In genomic region chr2:114013846-114014245, GRCm38 (mm10) we compare ENCODE assay signal across 8 mouse cellular contexts. TPM values are rescaled to one million over a fixed set of nuclear protein-coding genes. Genes with fewer than 3 reads are reported as not detected.
DNase-seq lines count a peak whose midpoint lies in the region; ATAC-seq and TF ChIP-seq lines count a peak whose summit lies in the region.

No protein-coding gene starts in this region.

- H3K4me1 ChIP-seq in heart, embryonic 12.5 days (replicated peaks), result peaks cover 11% of the 10 kb centered on the region
- no peaks in the 10 kb centered on the region for H3K4me1 ChIP-seq in ES-E14 (ENCODE audit: control insufficient read depth in 2 of 2, insufficient read depth in 2 of 2, low read length in 2 of 2, poor library complexity in 1 of 2)
- peaks cover 18% of the 10 kb centered on the region for H3K4me1 ChIP-seq in forebrain, embryonic 16.5 days (replicated peaks; ENCODE audit: control insufficient read depth, insufficient read depth, low read length)
- peaks cover 3% of the 10 kb centered on the region; the same call in 1 of the 2 replicates for H3K4me1 ChIP-seq in liver, postnatal 0 days (ENCODE audit: insufficient read depth)

- H3K4me2 ChIP-seq in heart, embryonic 12.5 days, result peak overlapping the region; percentile 95
- peak overlapping the region; percentile 85 for H3K4me2 ChIP-seq in forebrain, embryonic 16.5 days (ENCODE audit: low read length)
- peak overlapping the region; percentile 53; the same call in 1 of the 2 replicates for H3K4me2 ChIP-seq in liver, postnatal 0 days (ENCODE audit: low read depth, low read length)

- no peak overlapping the region for H3K27ac ChIP-seq in heart, embryonic 12.5 days (ENCODE audit: poor library complexity, severe bottlenecking)
- no peak overlapping the region for H3K27ac ChIP-seq in ES-E14 (ENCODE audit: insufficient read depth, low read depth, low read length, poor library complexity, severe bottlenecking)
- no peak overlapping the region for H3K27ac ChIP-seq in forebrain, embryonic 16.5 days (ENCODE audit: low read length)
- H3K27ac ChIP-seq in liver, postnatal 0 days (ENCODE audit: low read depth), result no peak overlapping the region

- no peak for TF ChIP-seq EP300 in liver, postnatal 0 days (IDR thresholded peaks at IDR 0.05; ENCODE audit: low read depth)

- no peaks in the 10 kb centered on the region for H3K9me3 ChIP-seq in heart, embryonic 12.5 days (replicated peaks)
- H3K9me3 ChIP-seq in ES-E14 (ENCODE audit: control insufficient read depth, insufficient read depth, low read depth, low read length), result no peaks in the 10 kb centered on the region
- no peaks in the 10 kb centered on the region for H3K9me3 ChIP-seq in forebrain, embryonic 16.5 days (ENCODE audit: control insufficient read depth, low read length)
- no peaks in the 10 kb centered on the region for H3K9me3 ChIP-seq in liver, postnatal 0 days (ENCODE audit: low read length)

- H3K27me3 ChIP-seq in heart, embryonic 12.5 days (replicated peaks), result peaks cover 46% of the 10 kb centered on the region
- 0 out of 2 replicates have a peak, but pooled peaks cover 4% of the 10 kb centered on the region for H3K27me3 ChIP-seq in forebrain, embryonic 16.5 days (replicated peaks; ENCODE audit: control insufficient read depth, insufficient read depth, low read length)
- peaks cover 41% of the 10 kb centered on the region for H3K27me3 ChIP-seq in liver, postnatal 0 days (ENCODE audit: insufficient read depth, low read length)

- in situ Hi-C loops in ES-E14 (cut with MboI; ENCODE audit: low sequenced_read_pairs in 2 of 2, unreplicated experiment in 2 of 2), result no loop called here

- intact Hi-C loops in heart, postnatal 36 days (cut with DNase I), result no loop called here

- no peak for TF ChIP-seq CTCF in liver, postnatal 0 days (IDR thresholded peaks at IDR 0.05; ENCODE audit: low read depth)

- H3K4me3 ChIP-seq in heart, embryonic 12.5 days, result peak overlapping the region; percentile 55
- peak overlapping the region; percentile 70 to 75 for H3K4me3 ChIP-seq in ES-E14 (ENCODE audit: insufficient read depth in 1 of 2, low read depth in 1 of 2, low read length in 2 of 2, poor library complexity in 1 of 2, severe bottlenecking in 1 of 2)
- H3K4me3 ChIP-seq in forebrain, embryonic 16.5 days (replicated peaks; ENCODE audit: low read length), result peak overlapping the region; percentile 79
- no peak overlapping the region; the same call in 1 of the 2 replicates for H3K4me3 ChIP-seq in liver, postnatal 0 days (ENCODE audit: low read depth, low read length)

- no peak for ATAC-seq in heart, embryonic 12.5 days (ENCODE audit: insufficient number of reproducible peaks, low FRiP score)
- ATAC-seq in forebrain, embryonic 16.5 days, result peak; percentile 21; the same call in 1 of the 2 replicates
- no peak for ATAC-seq in liver, postnatal 0 days

- no peak for DNase-seq in heart, postnatal 36 days
- no peak for DNase-seq in ES-E14 (ENCODE audit: low read depth, low spot score)
- no peak for DNase-seq in liver, postnatal 0 days
- DNase-seq in ovary, postnatal 14 days (ENCODE audit: low spot score), result no peak
- no peak for DNase-seq in thymus, adult 18-20 months
- DNase-seq in heart, postnatal 4 days, result no peak

- under 1% methylated on average over 13 of the region's 13 CpGs for WGBS in heart, embryonic 12.5 days
- 1% methylated on average over 13 of the region's 13 CpGs for WGBS in forebrain, embryonic 16.5 days
- WGBS in liver, postnatal 0 days (ENCODE audit: insufficient replicate concordance), result 3% methylated on average over 13 of the region's 13 CpGs

- H3K9ac ChIP-seq in heart, embryonic 12.5 days, result no peak overlapping the region
- H3K9ac ChIP-seq in ES-E14 (ENCODE audit: insufficient read depth, low read depth, low read length, poor library complexity, severe bottlenecking), result no peak overlapping the region; the same call in 1 of the 2 replicates
- H3K9ac ChIP-seq in forebrain, embryonic 16.5 days (replicated peaks; ENCODE audit: low read depth, low read length), result peak overlapping the region; percentile 78
- H3K9ac ChIP-seq in liver, postnatal 0 days (replicated peaks), result no peak overlapping the region

- no peaks in the 10 kb centered on the region for H3K36me3 ChIP-seq in heart, embryonic 12.5 days
- H3K36me3 ChIP-seq in ES-E14 (ENCODE audit: control insufficient read depth, insufficient read depth, low read length, poor library complexity, severe bottlenecking), result no peaks in the 10 kb centered on the region
- no peaks in the 10 kb centered on the region for H3K36me3 ChIP-seq in forebrain, embryonic 16.5 days (ENCODE audit: control insufficient read depth, insufficient read depth)
- no peaks in the 10 kb centered on the region for H3K36me3 ChIP-seq in liver, postnatal 0 days (replicated peaks; ENCODE audit: insufficient read depth, low read length)

TF ChIP-seq in ES-E14, 5 proteins besides CTCF, POLR2A, EP300 and RAD21:
- no peak for TF ChIP-seq HCFC1 (IDR thresholded peaks at IDR 0.05; ENCODE audit: borderline replicate concordance, insufficient read depth, low read length)
- TF ChIP-seq ZNF384 (IDR thresholded peaks at IDR 0.05; ENCODE audit: low read depth, low read length), result no peak
- TF ChIP-seq ZC3H11A (IDR thresholded peaks at IDR 0.05; ENCODE audit: borderline replicate concordance, low read depth, low read length), result no peak
- TF ChIP-seq MAFK (IDR thresholded peaks at IDR 0.05; ENCODE audit: insufficient read depth, low read depth, low read length), result no peak
- no peak for TF ChIP-seq CHD2 (IDR thresholded peaks at IDR 0.05; ENCODE audit: low read depth, low read length)
TF ChIP-seq in ES-E14: peak in this region for 0.

RNA-seq across cellular contexts. Expression of gene Gjd2, which starts 0.4 kb away (rescaled TPM):
- 0.10 TPM in 1 of 2 replicates, not detected in the other for polyA plus RNA-seq in heart, embryonic 12.5 days (2016; fragmentation: Nextera tagmentation; extraction: Ambion mirVana)
- total RNA-seq in heart, postnatal 36 days (2021), result not detected
- not detected in 2 replicates for total RNA-seq in ES-E14 (2012; rRNA removed)
- 2.7 and 6.6 TPM in 2 replicates for polyA plus RNA-seq in forebrain, embryonic 16.5 days (2015; fragmentation: Nextera tagmentation; extraction: Ambion mirVana)
- not detected in 2 replicates for polyA plus RNA-seq in liver, postnatal 0 days (2015; fragmentation: Nextera tagmentation; extraction: Ambion mirVana)
- total RNA-seq in heart, postnatal 4 days (2021), result not detected

RNA-seq across cellular contexts. Expression of gene Actc1, which starts 39.5 kb away (rescaled TPM):
- 11,986 and 12,061 TPM in 2 replicates for polyA plus RNA-seq in heart, embryonic 12.5 days (2016; fragmentation: Nextera tagmentation; extraction: Ambion mirVana)
- total RNA-seq in heart, postnatal 36 days (2021), result over 10,000 TPM; 11,974 to 14,041 TPM
- 1.6 and 9.4 TPM in 2 replicates for total RNA-seq in ES-E14 (2012; rRNA removed)
- 0.56 and 2.6 TPM in 2 replicates for polyA plus RNA-seq in forebrain, embryonic 16.5 days (2015; fragmentation: Nextera tagmentation; extraction: Ambion mirVana)
- polyA plus RNA-seq in liver, postnatal 0 days (2015; fragmentation: Nextera tagmentation; extraction: Ambion mirVana), result 1.1 and 12.1 TPM in 2 replicates
- over 10,000 TPM; 17,542 to 18,879 TPM for total RNA-seq in heart, postnatal 4 days (2021)

Comparison
In these comparisons a context has a peak if more than half of its experiments do, and no peak if none do; other contexts are left out.
1. RNA of gene Actc1, which starts 39.5 kb away (total RNA-seq): 17,542 to 18,879 TPM in heart, postnatal 4 days and 11,974 to 14,041 TPM in heart, postnatal 36 days; 1.6 to 9.4 TPM in ES-E14; every median in the first group is over 1,000 times any median in the second.
2. Peak in every context shown above with its lines, with median percentiles within 50 percentile points of each other: H3K4me2 ChIP-seq.